Mouse (Mus musculus) inflammation-experienced regulatory T-cells, adult 6 months (primary cell): Measurements from ENCODE around the gene Gm8897. TPM values are rescaled to one million over a fixed set of nuclear protein-coding genes. Genes with fewer than 3 reads are reported as not detected.
"Not testable (repeated sequence)": the region's sequence is repeated elsewhere in the genome, so short reads cannot be mapped to it uniquely, and the experiment has no call there.

Experiments
- ATAC-seq: one replicate; pipeline ENCODE4 v1.8.0; 2017
- polyA plus RNA-seq, 3 experiments: library from polyadenylated mRNA; unstranded; fragments of 100-300 nt; shearing (Covaris generic); gene quantifications; one replicate each; pipeline ENCODE4 v1.2.1; 2017

Gm8897 gene
- not detected for polyA plus RNA-seq

GRCm38 (mm10) chr5:11416118-11416517 is at the start of gene Gm8897:
Gene Gm8897, plus strand, starts transcription at chr5:11416418.
- not testable (repeated sequence) for ATAC-seq

- ATAC-seq: not testable (repeated sequence)
Measured at GRCm38 (mm10) chr5:11416691-11417090, 473 bp downstream of the Gm8897 start.

Other genes starting within 250 kb of the Gm8897 start
- not detected for gene Gm5861, start 233.3 kb upstream of the Gm8897 start, polyA plus RNA-seq
- not detected for gene Gm8890, start 160.4 kb upstream of the Gm8897 start, polyA plus RNA-seq
- 1 to 10 TPM in 1 of 3 experiments, under 1 TPM in 1, not detected in 1; 0.69 to 2.8 TPM for gene Speer1, start 74.9 kb upstream of the Gm8897 start, polyA plus RNA-seq
- gene Gm8906, start 86.3 kb downstream of the Gm8897 start, polyA plus RNA-seq: under 1 TPM in 1 of 3 experiments, not detected in 2; 0.97 TPM
- gene Gm6460, start 178.5 kb downstream of the Gm8897 start, polyA plus RNA-seq: under 1 TPM in 1 of 3 experiments, not detected in 2; 0.91 TPM